Mouse (Mus musculus): Measurements from ENCODE around the gene Rab13. TPM values are rescaled to one million over a fixed set of nuclear protein-coding genes. Genes with fewer than 3 reads are reported as not detected.
"Not testable (repeated sequence)": the region's sequence is repeated elsewhere in the genome, so short reads cannot be mapped to it uniquely, and the experiment has no call there.

Rab13 gene
- polyA plus RNA-seq, 1 experiment from 2014 or later = 10.2 TPM

DNA sequence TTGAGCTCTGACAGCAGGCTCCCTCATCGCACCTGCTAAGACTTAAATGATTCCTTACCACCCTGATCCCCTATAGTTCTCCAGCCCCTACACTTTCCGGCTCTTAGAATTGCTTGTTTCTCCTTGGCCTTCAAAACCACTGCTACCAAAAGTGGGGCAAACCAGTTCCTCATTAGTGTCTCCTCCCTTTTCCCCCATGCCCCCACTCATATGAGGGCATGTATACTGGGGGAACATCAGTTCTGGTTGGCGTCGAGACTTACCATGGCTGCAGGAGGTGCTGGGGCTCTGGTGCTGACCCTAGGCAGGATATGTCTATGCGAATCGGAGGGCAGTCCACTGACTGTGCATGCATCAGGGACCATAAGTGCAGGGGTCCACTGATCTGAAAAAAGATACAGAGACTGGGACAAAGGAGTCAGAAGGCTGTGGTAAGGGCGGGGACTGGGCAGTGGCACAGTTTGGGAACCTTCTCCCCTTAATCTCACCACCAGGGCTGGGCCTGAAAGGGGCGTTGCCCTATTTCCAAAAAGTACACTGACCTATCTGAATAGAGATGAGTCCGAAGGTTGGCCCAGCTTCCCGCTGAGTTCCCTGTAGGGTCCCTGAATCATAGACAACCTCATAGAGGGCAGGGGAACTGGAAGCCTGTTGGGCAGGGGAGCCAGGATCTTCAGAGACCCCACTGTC is 28.3 kb downstream of the Rab13 start:
- no peak overlapping the region for H3K27ac ChIP-seq (ENCODE audit: low read depth)
- H3K36me3 ChIP-seq (ENCODE audit: control insufficient read depth, insufficient read depth, low read length) = 0 out of 2 replicates have a peak, but pooled peaks cover 3% of the 10 kb centered on the region
- H3K4me1 ChIP-seq (replicated peaks; ENCODE audit: control insufficient read depth, insufficient read depth, low read length) = peaks cover 9% of the 10 kb centered on the region
- H3K27me3 ChIP-seq (replicated peaks; ENCODE audit: control insufficient read depth, insufficient read depth, low read length) = no peaks in the 10 kb centered on the region
- no peaks in the 10 kb centered on the region for H3K9me3 ChIP-seq (ENCODE audit: control insufficient read depth, low read length)
- no peak for DNase-seq (ENCODE audit: low spot score)
- ATAC-seq (replicated peaks; ENCODE audit: low FRiP score, low TSS enrichment, low read depth) = no peak
- WGBS = 80% methylated on average over 10 of the region's 10 CpGs
- H3K4me2 ChIP-seq (ENCODE audit: low read length) = peak overlapping the region; percentile 68; the same call in 1 of the 2 replicates
- no peak overlapping the region for H3K4me3 ChIP-seq (ENCODE audit: low read depth, low read length)
- H3K9ac ChIP-seq (ENCODE audit: low read length) = no peak overlapping the region

GRCm38 (mm10) chr3:90242984-90243775 is 29.7 kb downstream of the Rab13 start, which contains the start of gene Creb3l4:
Creb3l4 (minus strand) TSS chr3:90243512.
- WGBS = 4% methylated on average over 19 of the region's 19 CpGs
- H3K36me3 ChIP-seq (ENCODE audit: control insufficient read depth, insufficient read depth, low read length) = no peaks in the 10 kb centered on the region
- DNase-seq (ENCODE audit: low spot score) = peak; percentile 73

GRCm38 (mm10) chr3:90245406-90245805 is 31.9 kb downstream of the Rab13 start:
- DNase-seq (ENCODE audit: low spot score) = no peak
- 73% methylated on average over 2 of the region's 2 CpGs for WGBS
- Histone ChIP-seq H3K27ac (ENCODE audit: low read depth) (no peak overlapping the region), H3K27me3 (replicated peaks; ENCODE audit: control insufficient read depth, insufficient read depth, low read length) (no peaks in the 10 kb centered on the region), H3K9me3 (ENCODE audit: control insufficient read depth, low read length) (no peaks in the 10 kb centered on the region), H3K4me3 (ENCODE audit: low read depth, low read length) (no peak overlapping the region), H3K9ac (ENCODE audit: low read length) (no peak overlapping the region), H3K36me3 (ENCODE audit: control insufficient read depth, insufficient read depth, low read length) (peaks cover 6% of the 10 kb centered on the region), H3K4me2 (ENCODE audit: low read length) (no peak overlapping the region), H3K4me1 (replicated peaks; ENCODE audit: control insufficient read depth, insufficient read depth, low read length) (peaks cover 17% of the 10 kb centered on the region)
- ATAC-seq (replicated peaks; ENCODE audit: low FRiP score, low TSS enrichment, low read depth) = no peak

More at GRCm38 (mm10) chr3:90242984-90243775, 29.7 kb downstream of the Rab13 start, which contains the start of gene Creb3l4:
- Histone ChIP-seq H3K27me3 (replicated peaks; ENCODE audit: control insufficient read depth, insufficient read depth, low read length) (no peaks in the 10 kb centered on the region), H3K4me2 (ENCODE audit: low read length) (peak within 1 kb of the TSS; percentile 68), H3K9me3 (ENCODE audit: control insufficient read depth, low read length) (no peaks in the 10 kb centered on the region), H3K4me1 (replicated peaks; ENCODE audit: control insufficient read depth, insufficient read depth, low read length) (peaks cover 12% of the 10 kb centered on the region), H3K9ac (ENCODE audit: low read length) (peak within 1 kb of the TSS; percentile 35), H3K4me3 (ENCODE audit: low read depth, low read length) (peak within 1 kb of the TSS; percentile 37), H3K27ac (ENCODE audit: low read depth) (peak within 1 kb of the TSS; percentile 12)
- ATAC-seq (replicated peaks; ENCODE audit: low FRiP score, low TSS enrichment, low read depth) = peak; percentile 48

DNA sequence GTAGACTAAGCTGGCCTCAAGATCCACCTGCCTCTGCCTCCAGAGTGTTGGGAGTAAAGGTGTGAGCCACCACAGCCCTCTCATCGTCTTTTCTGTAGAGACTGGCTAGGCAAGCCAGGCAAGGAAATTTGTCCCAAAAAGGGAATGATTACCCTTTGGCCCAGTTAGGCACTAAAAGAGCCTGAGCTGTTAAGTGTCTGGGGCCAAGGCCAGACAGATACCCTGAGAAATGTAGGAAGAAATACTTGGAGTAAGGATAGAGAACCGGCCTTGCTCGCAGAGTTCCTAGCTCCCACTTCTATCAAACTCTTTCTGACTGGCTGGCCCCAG is 34.1 kb downstream of the Rab13 start:
- DNase-seq (ENCODE audit: low spot score) (no peak), ATAC-seq (replicated peaks; ENCODE audit: low FRiP score, low TSS enrichment, low read depth) (peak; percentile 38)
- no peaks in the 10 kb centered on the region for H3K9me3 ChIP-seq (ENCODE audit: control insufficient read depth, low read length)
- peaks cover 19% of the 10 kb centered on the region for H3K36me3 ChIP-seq (ENCODE audit: control insufficient read depth, insufficient read depth, low read length)
- peak overlapping the region; percentile 79 for H3K4me3 ChIP-seq (ENCODE audit: low read depth, low read length)
- H3K27ac ChIP-seq (ENCODE audit: low read depth) = peak overlapping the region; percentile 95
- peak overlapping the region; percentile 81 for H3K9ac ChIP-seq (ENCODE audit: low read length)
- H3K4me1 ChIP-seq (replicated peaks; ENCODE audit: control insufficient read depth, insufficient read depth, low read length) = peaks cover 15% of the 10 kb centered on the region
- no peaks in the 10 kb centered on the region for H3K27me3 ChIP-seq (replicated peaks; ENCODE audit: control insufficient read depth, insufficient read depth, low read length)
- WGBS = under 1% methylated on average over 3 of the region's 3 CpGs
- H3K4me2 ChIP-seq (ENCODE audit: low read length) = peak overlapping the region; percentile 93

- Histone ChIP-seq H3K9ac (ENCODE audit: low read length) (peak within 1 kb of the TSS; percentile 81), H3K36me3 (ENCODE audit: control insufficient read depth, insufficient read depth, low read length) (peaks cover 19% of the 10 kb centered on the region), H3K4me3 (ENCODE audit: low read depth, low read length) (peak within 1 kb of the TSS; percentile 79), H3K27me3 (replicated peaks; ENCODE audit: control insufficient read depth, insufficient read depth, low read length) (no peaks in the 10 kb centered on the region), H3K4me1 (replicated peaks; ENCODE audit: control insufficient read depth, insufficient read depth, low read length) (peaks cover 13% of the 10 kb centered on the region), H3K9me3 (ENCODE audit: control insufficient read depth, low read length) (no peaks in the 10 kb centered on the region), H3K4me2 (ENCODE audit: low read length) (peak within 1 kb of the TSS; percentile 93), H3K27ac (ENCODE audit: low read depth) (peak within 1 kb of the TSS; percentile 95)
- peak; percentile 93 for DNase-seq (ENCODE audit: low spot score)
- peak; percentile 90 for ATAC-seq (replicated peaks; ENCODE audit: low FRiP score, low TSS enrichment, low read depth)
- under 1% methylated on average over 44 of the region's 44 CpGs for WGBS
These were observed 34.7 kb downstream of the Rab13 start, which contains the start of gene Slc39a1 for GRCm38 (mm10) chr3:90247960-90248745. Slc39a1 (plus strand) TSS chr3:90248172.

DNA sequence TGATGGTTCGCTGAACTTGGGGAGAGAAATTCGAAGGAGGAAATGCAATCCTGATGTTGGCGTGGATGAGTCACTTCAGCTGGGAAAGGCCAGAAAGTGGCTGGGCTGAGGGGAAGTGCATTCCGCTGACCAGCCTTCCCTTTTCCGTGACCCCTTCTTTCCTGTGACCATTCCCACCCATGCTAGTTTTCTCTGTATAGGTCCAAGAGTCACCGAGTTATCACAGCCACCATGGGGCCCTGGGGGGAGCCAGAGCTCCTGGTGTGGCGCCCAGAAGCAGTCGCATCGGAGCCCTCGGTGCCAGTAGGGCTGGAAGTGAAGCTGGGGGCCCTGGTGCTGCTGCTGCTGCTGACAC is 35.2 kb downstream of the Rab13 start:
- Histone ChIP-seq H3K27me3 (replicated peaks; ENCODE audit: control insufficient read depth, insufficient read depth, low read length) (no peaks in the 10 kb centered on the region), H3K4me2 (ENCODE audit: low read length) (peak overlapping the region; percentile 93), H3K27ac (ENCODE audit: low read depth) (peak overlapping the region; percentile 95), H3K4me1 (replicated peaks; ENCODE audit: control insufficient read depth, insufficient read depth, low read length) (peaks cover 10% of the 10 kb centered on the region), H3K9me3 (ENCODE audit: control insufficient read depth, low read length) (no peaks in the 10 kb centered on the region), H3K4me3 (ENCODE audit: low read depth, low read length) (peak overlapping the region; percentile 79), H3K36me3 (ENCODE audit: control insufficient read depth, insufficient read depth, low read length) (peaks cover 19% of the 10 kb centered on the region), H3K9ac (ENCODE audit: low read length) (peak overlapping the region; percentile 81)
- WGBS = 3% methylated on average over 10 of the region's 10 CpGs
- DNase-seq (ENCODE audit: low spot score) (no peak), ATAC-seq (replicated peaks; ENCODE audit: low FRiP score, low TSS enrichment, low read depth) (no peak)

DNA sequence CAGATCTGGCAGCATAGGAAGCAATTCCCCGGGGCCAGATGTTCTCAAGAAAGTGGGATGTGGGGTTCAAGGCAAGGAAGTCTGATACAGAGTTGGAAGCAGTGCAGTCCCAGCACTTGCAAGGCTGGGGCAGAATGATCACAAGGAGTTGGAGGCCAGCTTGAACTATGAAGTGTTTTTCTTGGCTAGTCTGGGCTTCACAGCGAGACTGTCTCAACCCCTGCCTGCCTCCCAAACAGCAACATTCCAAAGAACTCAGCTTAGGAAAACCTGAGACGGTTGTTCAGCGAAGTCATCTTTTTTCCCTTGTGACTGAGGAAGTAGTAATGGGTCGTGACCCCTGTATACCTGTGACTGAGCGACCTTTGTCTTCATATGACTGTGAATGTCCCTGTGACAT is 37.3 kb downstream of the Rab13 start:
- no peak overlapping the region for H3K4me2 ChIP-seq (ENCODE audit: low read length)
- WGBS = 86% methylated on average over 6 of the region's 6 CpGs

DNA sequence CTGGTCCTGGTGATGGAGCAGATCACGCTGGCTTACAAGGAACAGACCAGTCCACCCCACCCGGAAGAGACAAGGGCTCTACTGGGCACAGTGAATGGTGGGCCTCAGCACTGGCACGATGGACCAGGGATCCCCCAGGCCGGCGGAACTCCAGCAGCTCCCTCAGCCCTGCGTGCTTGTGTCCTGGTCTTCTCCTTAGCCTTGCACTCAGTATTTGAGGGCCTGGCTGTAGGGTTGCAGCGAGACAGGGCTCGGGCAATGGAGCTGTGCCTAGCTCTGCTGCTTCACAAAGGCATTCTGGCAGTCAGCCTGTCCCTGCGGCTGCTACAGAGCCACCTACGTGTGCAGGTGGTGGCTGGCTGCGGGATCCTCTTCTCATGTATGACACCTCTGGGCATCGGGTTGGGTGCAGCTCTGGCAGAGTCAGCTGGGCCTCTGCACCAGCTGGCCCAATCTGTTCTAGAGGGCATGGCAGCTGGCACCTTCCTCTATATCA is 38.3 kb downstream of the Rab13 start:
- ATAC-seq (replicated peaks; ENCODE audit: low FRiP score, low TSS enrichment, low read depth); H3K27me3 ChIP-seq (replicated peaks; ENCODE audit: control insufficient read depth, insufficient read depth, low read length); H3K4me2 ChIP-seq (ENCODE audit: low read length); H3K27ac ChIP-seq (ENCODE audit: low read depth); DNase-seq (ENCODE audit: low spot score); H3K9ac ChIP-seq (ENCODE audit: low read length); H3K4me3 ChIP-seq (ENCODE audit: low read depth, low read length); H3K9me3 ChIP-seq (ENCODE audit: control insufficient read depth, low read length): not testable (repeated sequence)
- Histone ChIP-seq H3K4me1 (replicated peaks; ENCODE audit: control insufficient read depth, insufficient read depth, low read length) (peaks cover 16% of the 10 kb centered on the region), H3K36me3 (ENCODE audit: control insufficient read depth, insufficient read depth, low read length) (peaks cover 19% of the 10 kb centered on the region)
- 92% methylated on average over 10 of the region's 12 CpGs for WGBS

More for the DNA sequence above, 37.3 kb downstream of the Rab13 start:
- Histone ChIP-seq H3K9me3 (ENCODE audit: control insufficient read depth, low read length) (no peaks in the 10 kb centered on the region), H3K27ac (ENCODE audit: low read depth) (no peak overlapping the region), H3K4me3 (ENCODE audit: low read depth, low read length) (no peak overlapping the region), H3K27me3 (replicated peaks; ENCODE audit: control insufficient read depth, insufficient read depth, low read length) (no peaks in the 10 kb centered on the region), H3K9ac (ENCODE audit: low read length) (no peak overlapping the region), H3K4me1 (replicated peaks; ENCODE audit: control insufficient read depth, insufficient read depth, low read length) (peaks cover 16% of the 10 kb centered on the region), H3K36me3 (ENCODE audit: control insufficient read depth, insufficient read depth, low read length) (peaks cover 19% of the 10 kb centered on the region)
- no peak for ATAC-seq (replicated peaks; ENCODE audit: low FRiP score, low TSS enrichment, low read depth)
- DNase-seq (ENCODE audit: low spot score) = no peak
